Mouse (Mus musculus) spleen, postnatal 14 days (tissue): ENCODE data around the gene Rasgef1a.
A peak's percentile ranks its signal among the peaks of the same experiment; 100 is the strongest.

ENCODE experiments used
- DNase-seq, 2 experiments: peaks; one replicate each; pipeline ENCODE4 v3.0.0; 2021 to 2022; ENCODE audit warnings: low spot score in 2 of 2

The Rasgef1a gene

DNA sequence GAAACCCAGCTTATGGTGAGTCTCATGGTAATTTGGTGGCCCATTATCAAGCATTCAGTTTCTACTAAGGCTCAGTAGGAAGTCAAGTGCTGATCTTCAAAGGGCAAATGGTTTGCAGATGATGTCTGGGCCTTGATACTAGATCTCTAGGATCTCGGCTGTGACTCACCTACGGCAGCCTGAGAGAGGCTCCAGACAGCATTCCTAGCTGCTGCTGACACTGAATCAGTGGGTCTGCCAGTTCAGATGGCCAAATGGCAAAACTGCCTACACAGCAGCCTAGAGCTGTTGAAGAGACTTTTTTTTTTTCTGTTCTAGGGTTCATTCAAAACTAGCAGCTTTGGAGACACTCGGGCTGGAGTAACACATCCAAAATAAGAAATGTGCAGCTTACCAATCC is 15.8 kb downstream of the Rasgef1a start:
- no peak for DNase-seq

GRCm38 (mm10) chr6:118031467-118031866 is 20.2 kb downstream of the Rasgef1a start:
- DNase-seq: no peak

- DNase-seq: no peak
Measured at GRCm38 (mm10) chr6:118035639-118036038, 24.4 kb downstream of the Rasgef1a start.

- DNase-seq: no peak
Measured at GRCm38 (mm10) chr6:118036118-118036805, 25.0 kb downstream of the Rasgef1a start.

GRCm38 (mm10) chr6:118036866-118037265 is 25.6 kb downstream of the Rasgef1a start:
- no peak for DNase-seq

- DNase-seq: no peak
Measured at GRCm38 (mm10) chr6:118045180-118045579, 33.9 kb downstream of the Rasgef1a start.

GRCm38 (mm10) chr6:118045892-118046291 is 34.7 kb downstream of the Rasgef1a start:
- DNase-seq: no peak

DNA sequence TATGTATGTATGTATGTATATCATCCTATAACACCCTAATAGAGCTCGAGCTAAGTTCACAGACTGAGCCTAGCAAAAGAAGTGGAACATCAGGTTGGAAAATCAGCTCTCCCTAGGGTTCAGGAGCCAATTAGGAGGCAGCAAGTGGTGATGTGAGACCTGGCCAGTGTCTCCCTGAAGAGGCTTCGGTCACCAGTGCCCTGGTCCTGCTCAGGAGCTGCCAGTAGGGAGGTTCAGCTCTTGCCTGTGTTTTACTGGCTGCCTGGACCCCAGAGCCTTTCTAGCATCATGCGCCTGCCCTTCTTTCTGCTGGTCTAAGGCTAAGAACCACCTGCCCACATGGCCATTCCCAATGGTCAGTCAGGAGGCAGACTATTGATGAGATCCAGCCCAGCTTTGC is 35.3 kb downstream of the Rasgef1a start:
- DNase-seq: no peak

- no peak for DNase-seq
Measured at GRCm38 (mm10) chr6:118046924-118047323, 35.7 kb downstream of the Rasgef1a start.

GRCm38 (mm10) chr6:118047811-118048505 is 36.7 kb downstream of the Rasgef1a start:
- DNase-seq: no peak

DNA sequence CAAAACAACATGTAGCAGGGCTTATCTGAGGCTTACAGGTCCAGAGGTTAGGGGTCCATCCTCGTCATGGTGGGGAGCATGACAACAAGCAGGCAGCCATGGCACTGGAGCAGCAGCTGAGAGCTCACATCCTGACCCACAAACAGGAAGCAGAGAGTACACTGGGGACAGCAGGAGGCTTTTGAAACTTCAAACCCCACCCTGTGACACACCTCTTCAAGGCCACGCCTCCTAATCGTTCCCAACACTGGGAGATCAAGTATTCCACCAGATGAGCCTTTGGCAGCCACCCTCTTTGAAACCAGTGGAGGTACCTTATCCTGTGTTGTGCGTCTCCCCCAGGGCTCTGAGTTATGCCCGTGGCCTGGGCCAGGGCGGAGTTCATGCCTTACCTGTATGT is 38.5 kb downstream of the Rasgef1a start:
- no peak for DNase-seq

- no peak for DNase-seq
Measured at GRCm38 (mm10) chr6:118051474-118051873, 40.2 kb downstream of the Rasgef1a start.

DNA sequence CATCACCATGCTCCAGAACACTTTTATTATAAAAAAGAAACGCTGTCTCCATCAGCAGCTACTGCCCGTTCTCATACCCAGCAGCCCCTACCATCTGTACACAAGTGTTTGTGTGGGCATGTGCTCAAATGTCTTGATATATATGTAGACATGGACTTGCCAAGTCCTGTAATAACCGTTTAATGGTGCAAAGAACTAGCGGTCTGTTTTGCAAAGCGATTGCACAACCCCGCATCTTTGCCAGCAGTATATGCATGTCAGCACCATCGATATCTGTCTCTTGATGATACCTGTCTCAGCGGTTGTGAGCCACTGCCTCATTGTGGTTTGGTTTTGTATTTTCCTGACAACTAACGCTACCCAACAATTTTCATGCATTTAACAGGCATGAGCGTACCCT is 44.0 kb downstream of the Rasgef1a start:
- DNase-seq: no peak

- DNase-seq: no peak
Measured at GRCm38 (mm10) chr6:118061266-118061665, 50.0 kb downstream of the Rasgef1a start.

DNA sequence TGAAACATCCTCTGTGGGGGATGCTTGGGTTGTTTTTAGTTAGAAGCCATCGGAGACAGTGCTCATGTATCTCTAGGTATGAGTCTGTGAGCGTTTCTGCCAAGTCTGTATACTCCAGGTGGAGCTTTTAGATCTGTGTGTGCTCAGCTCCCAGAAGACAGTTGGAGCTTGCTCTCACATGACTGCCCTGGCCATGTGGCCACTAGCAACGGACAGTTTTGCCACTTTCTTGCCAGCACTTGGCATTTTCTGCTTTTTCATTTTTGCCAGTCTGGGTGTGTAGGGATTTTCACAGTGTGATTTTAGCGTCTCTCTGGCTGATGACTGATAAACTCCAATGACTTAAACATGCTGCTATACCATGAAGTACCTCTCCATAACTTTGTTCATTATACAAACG is 52.0 kb downstream of the Rasgef1a start:
- DNase-seq: no peak

DNA sequence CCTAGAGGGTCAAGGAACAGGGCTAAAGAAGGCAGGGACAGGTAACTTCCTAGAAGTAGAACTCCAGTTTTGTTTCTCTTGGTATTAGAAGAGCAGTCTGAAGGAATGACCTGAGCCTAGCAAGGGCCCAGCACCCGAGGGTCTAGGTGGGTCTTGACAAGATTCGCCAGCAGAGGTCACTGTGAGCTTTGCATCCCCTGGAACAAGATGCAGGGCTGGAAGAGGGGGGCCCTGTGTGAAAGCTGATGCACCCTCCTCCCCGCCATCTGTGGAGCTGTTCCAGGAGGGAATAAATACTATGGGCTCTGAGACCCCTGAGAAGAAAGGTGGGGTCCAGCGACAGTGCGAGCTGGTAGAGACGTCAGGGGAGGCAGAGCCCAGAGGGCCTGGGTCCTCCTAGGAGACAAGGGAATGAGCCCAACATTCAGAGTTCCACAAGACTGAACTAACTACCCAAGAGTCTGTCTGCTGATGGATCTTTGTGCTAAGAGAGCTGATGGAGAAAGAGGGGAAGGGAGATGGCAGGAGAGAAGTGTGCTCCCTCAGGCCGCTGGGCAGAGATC is 53.8 kb downstream of the Rasgef1a start:
- peak in 1 of 2 experiments; percentile 27 for DNase-seq

GRCm38 (mm10) chr6:118065837-118066198 is 54.6 kb downstream of the Rasgef1a start:
- no peak for DNase-seq

- peak in 1 of 2 experiments; percentile 11 for DNase-seq
Measured at GRCm38 (mm10) chr6:118066199-118067081, 55.2 kb downstream of the Rasgef1a start.

- no peak for DNase-seq
Measured at GRCm38 (mm10) chr6:118067720-118068119, 56.5 kb downstream of the Rasgef1a start.

DNA sequence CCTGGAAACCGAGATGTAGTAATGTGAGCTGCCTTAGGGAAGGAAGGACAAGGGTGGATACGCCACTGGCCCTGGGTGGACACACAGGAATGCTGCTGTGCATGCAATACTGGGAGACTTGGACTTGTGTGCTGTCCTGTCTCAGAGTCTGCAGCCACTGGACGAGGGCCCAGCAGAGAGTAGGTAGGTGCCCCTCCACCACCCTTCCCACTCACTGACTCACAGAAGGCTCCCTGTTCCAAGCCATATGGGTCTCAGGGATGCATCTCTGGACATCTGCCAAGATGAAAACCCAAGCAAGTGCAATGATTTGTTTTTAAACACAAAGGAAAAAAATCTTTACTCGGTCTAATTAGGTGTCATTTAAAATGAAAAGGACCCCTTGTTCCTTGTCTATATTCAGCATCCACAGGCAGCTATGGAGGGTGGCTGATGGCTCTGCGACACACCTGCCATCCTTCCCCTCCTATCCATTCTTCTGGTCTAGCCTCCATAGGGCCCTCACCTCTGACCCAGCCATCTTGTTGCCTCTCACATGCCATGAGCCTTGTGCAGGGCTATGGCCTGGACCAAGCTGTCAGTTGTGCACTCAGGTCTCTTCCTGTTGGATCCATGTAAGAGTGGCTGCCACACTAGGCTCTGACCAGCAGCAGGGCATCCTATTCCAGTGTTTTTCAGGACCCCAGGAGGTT is 59.2 kb downstream of the Rasgef1a start:
- no peak for DNase-seq

DNA sequence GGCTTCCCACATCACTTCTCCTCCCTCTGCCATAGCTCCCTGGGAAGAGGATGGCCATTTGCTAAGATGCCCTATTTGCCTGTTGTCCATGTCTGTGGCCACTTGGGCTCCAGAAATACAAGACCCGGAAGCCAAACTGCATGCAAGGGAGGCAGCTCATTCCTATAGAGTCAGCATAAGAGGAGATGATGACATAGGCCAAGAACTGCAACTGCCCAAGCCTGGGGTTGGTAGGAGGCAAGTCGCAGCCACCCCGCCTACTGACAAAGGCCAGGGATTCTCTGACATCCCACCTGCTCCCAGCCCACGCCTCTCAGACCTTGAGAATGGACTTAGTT is 59.7 kb downstream of the Rasgef1a start:
- no peak for DNase-seq

- no peak for DNase-seq
Measured at GRCm38 (mm10) chr6:118071416-118071815, 60.2 kb downstream of the Rasgef1a start.
